In genomic region chr4:149328735-149329134, GRCm38 (mm10) we compare ENCODE assay signal across 15 mouse cellular contexts.
"Had no signal": no experiment of that assay in that cellular context is flagged by ENCODE, and none has a peak within 500 bp of the region (broad histone marks: within the 10 kb centered on the region; RNA-seq: fewer than 3 reads in every experiment).

No protein-coding gene starts in this region.

- DNase-seq: retina, postnatal 1 day; right cerebral cortex, adult 18-20 months; right cerebral cortex, postnatal 14 days; right cerebral cortex, postnatal 25 days; right cerebral cortex, postnatal 4 days; spleen, adult 18-20 months; thymus, adult 18-20 months; thymus, adult 2 months; thymus, postnatal 14 days; thymus, postnatal 25 days; thymus, postnatal 36 days; thymus, postnatal 4 days had no signal

- H3K27me3 ChIP-seq: neural tube, embryonic 13.5 days; neural tube, embryonic 15.5 days; stomach, embryonic 15.5 days had no signal

- H3K4me3 ChIP-seq: neural tube, embryonic 13.5 days; neural tube, embryonic 15.5 days; stomach, embryonic 15.5 days had no signal

- H3K4me1 ChIP-seq: neural tube, embryonic 13.5 days; neural tube, embryonic 15.5 days; stomach, embryonic 15.5 days had no signal

- H3K4me2 ChIP-seq: neural tube, embryonic 13.5 days; neural tube, embryonic 15.5 days; stomach, embryonic 15.5 days had no signal
